Mouse (Mus musculus): ENCODE data around the gene Zfp663.

DNA sequence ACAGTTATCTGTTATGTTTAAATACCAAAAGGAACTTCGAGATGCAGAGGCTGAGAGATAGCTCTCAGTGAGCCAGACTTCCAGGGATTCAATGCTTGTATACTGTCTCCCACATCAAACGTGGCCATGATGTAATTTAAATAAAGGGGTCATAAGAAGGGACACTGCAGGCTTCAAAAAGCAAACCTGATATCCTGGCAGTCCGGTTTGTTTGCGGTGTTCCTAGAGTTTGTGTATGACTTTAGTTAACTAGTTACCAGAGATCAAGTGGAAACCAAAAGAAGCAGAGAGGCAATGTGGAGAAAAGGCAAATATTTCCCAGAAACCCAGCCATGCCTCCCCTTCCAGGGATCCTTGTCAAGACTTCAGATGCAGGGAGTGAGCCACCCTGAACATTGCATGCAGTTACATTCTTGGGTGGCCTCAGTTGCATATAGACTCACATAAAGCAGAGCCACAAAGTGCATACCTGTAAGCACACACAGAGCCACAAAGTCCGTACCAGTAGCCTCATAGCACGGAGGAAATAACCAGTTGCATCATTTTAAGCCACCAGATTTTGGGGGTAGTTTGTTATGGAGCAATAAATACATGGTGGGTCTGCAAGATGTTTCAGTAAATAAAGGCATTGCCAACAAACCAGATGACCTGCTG lies 20.9 kb upstream of the Zfp663 start:
- TF ChIP-seq MAX (IDR thresholded peaks at IDR 0.05; ENCODE audit: low read length), result no peak
- no peak for TF ChIP-seq ELF1 (IDR thresholded peaks at IDR 0.05; ENCODE audit: low read depth, low read length)

Data from MEL (cell line).